Mouse (Mus musculus) E14TG2a.4 (cell line): ENCODE results near the gene Il2ra.

Experiments used
- CTCF ChIP-seq: conservative IDR thresholded peaks from 2 replicates; pipeline ENCODE4 v1.5.1; 2014; ENCODE audit warnings: low read length
- NANOG ChIP-seq: IDR thresholded peaks from 2 replicates; pipeline ENCODE4 v1.6.1; 2014; ENCODE audit warnings: borderline replicate concordance, low read length, mixed read lengths

DNA sequence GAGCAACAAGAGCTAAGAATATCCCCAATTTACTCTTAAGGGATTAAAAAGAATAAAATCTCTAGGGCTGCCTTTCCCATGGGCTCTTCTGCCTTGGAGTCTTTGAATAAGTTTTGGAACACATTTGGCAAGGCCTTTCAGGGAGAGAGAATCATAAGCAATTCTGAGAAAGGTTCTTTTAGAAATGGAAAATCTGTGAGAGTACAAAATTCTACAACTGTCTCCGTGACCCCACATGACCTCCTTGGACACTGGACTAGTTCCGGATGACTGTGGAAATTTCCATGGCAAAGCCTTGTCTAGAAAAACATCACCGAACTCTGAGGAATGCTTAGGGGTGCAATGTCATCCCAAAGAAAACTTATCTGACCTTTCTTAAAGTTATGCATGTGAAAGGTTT lies 22.7 kb downstream of the Il2ra start:
- TF ChIP-seq CTCF (no peak), NANOG (no peak)
